Mouse (Mus musculus): ENCODE results near the gene Sucnr1.

Sucnr1 gene

GRCm38 (mm10) chr3:60111889-60112646 is 30.4 kb downstream of the Sucnr1 start:
- DNase-seq (ENCODE audit: low read depth, low spot score): peak; percentile 40

GRCm38 (mm10) chr3:60114571-60114970 is 32.9 kb downstream of the Sucnr1 start:
- no peak for DNase-seq (ENCODE audit: low read depth, low spot score)

GRCm38 (mm10) chr3:60121449-60121848 is 39.8 kb downstream of the Sucnr1 start:
- DNase-seq (ENCODE audit: low read depth, low spot score): no peak

GRCm38 (mm10) chr3:60123859-60124794 is 42.5 kb downstream of the Sucnr1 start:
- DNase-seq (ENCODE audit: low read depth, low spot score): no peak

- DNase-seq (ENCODE audit: low read depth, low spot score): peak; percentile 6
These were observed 44.9 kb downstream of the Sucnr1 start for GRCm38 (mm10) chr3:60126564-60126963.

GRCm38 (mm10) chr3:60128282-60128681 is 46.6 kb downstream of the Sucnr1 start:
- no peak for DNase-seq (ENCODE audit: low read depth, low spot score)

- no peak for DNase-seq (ENCODE audit: low read depth, low spot score)
These were observed 54.1 kb downstream of the Sucnr1 start for GRCm38 (mm10) chr3:60135801-60136200.
